Mouse (Mus musculus): Measurements from ENCODE around the gene Id3. TPM values are rescaled to one million over a fixed set of nuclear protein-coding genes. Genes with fewer than 3 reads are reported as not detected.
"Not testable (repeated sequence)": the region's sequence is repeated elsewhere in the genome, so short reads cannot be mapped to it uniquely, and the experiment has no call there.

Id3 gene
- total and polyA plus RNA-seq, 3 experiments: 56.8 to 120 (median 58.8) TPM

- H3K79me2 ChIP-seq (replicated peaks; ENCODE audit: control insufficient read depth, insufficient read depth, low read length): no peaks in the 10 kb centered on the region
- intact Hi-C loops (cut with DNase I): no loop called here
- TF ChIP-seq EP300 (IDR thresholded peaks at IDR 0.05; ENCODE audit: insufficient read depth, low read depth, low read length) (no peak), POLR2A (IDR thresholded peaks at IDR 0.05; ENCODE audit: insufficient read depth, low read depth, low read length) (no peak), CTCF (IDR thresholded peaks at IDR 0.05) (no peak)
- no peak overlapping the region for H3K27ac ChIP-seq
- DNase-seq: no peak
- no peaks in the 10 kb centered on the region for H3K27me3 ChIP-seq (ENCODE audit: control insufficient read depth, insufficient read depth, low read length)
- H3K9ac ChIP-seq (ENCODE audit: low read depth, low read length): no peak overlapping the region
- H3K36me3 ChIP-seq (ENCODE audit: control insufficient read depth, insufficient read depth, low read length): no peaks in the 10 kb centered on the region
- no peaks in the 10 kb centered on the region for H3K4me1 ChIP-seq (ENCODE audit: control insufficient read depth, insufficient read depth, low read length)
- WGBS: 53% methylated on average over 12 of the region's 12 CpGs
- no peak overlapping the region for H3K4me3 ChIP-seq
Measured at GRCm38 (mm10) chr4:136100396-136101070, 42.8 kb upstream of the Id3 start.

DNA sequence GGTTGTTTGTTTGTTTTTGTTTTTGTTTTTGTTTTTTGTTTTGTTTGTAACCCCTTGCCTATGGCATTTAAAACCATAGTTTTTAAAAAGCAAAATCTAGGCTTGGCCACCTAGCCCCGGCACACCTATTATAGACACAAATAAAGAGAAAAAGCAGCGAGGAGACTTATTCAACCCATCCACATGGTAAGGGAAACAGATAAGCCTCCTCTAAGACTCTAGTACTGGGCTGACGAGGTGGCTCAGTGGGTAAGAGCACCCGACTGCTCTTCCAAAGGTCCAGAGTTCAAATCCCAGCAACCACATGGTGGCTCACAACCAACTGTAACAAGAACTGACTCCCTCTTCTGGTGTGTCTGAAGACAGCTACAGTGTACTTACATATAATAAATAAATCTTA lies 41.5 kb upstream of the Id3 start:
- H3K4me3 ChIP-seq; H3K27ac ChIP-seq; H3K27me3 ChIP-seq (ENCODE audit: control insufficient read depth, insufficient read depth, low read length); intact Hi-C loops (cut with DNase I); H3K4me1 ChIP-seq (ENCODE audit: control insufficient read depth, insufficient read depth, low read length); DNase-seq; H3K79me2 ChIP-seq (replicated peaks; ENCODE audit: control insufficient read depth, insufficient read depth, low read length); H3K36me3 ChIP-seq (ENCODE audit: control insufficient read depth, insufficient read depth, low read length); H3K9ac ChIP-seq (ENCODE audit: low read depth, low read length): not testable (repeated sequence)
- 81% methylated on average over 4 of the region's 4 CpGs for WGBS

GRCm38 (mm10) chr4:136104590-136105337 lies 38.5 kb upstream of the Id3 start:
- 30% methylated on average over 18 of the region's 18 CpGs for WGBS
- H3K4me3 ChIP-seq: peak overlapping the region; percentile 22
- no peak overlapping the region for H3K9ac ChIP-seq (ENCODE audit: low read depth, low read length)
- peak overlapping the region; percentile 49 for H3K27ac ChIP-seq
- H3K27me3 ChIP-seq (ENCODE audit: control insufficient read depth, insufficient read depth, low read length): no peaks in the 10 kb centered on the region
- no peaks in the 10 kb centered on the region for H3K36me3 ChIP-seq (ENCODE audit: control insufficient read depth, insufficient read depth, low read length)
- H3K79me2 ChIP-seq (replicated peaks; ENCODE audit: control insufficient read depth, insufficient read depth, low read length): no peaks in the 10 kb centered on the region
- no peaks in the 10 kb centered on the region for H3K4me1 ChIP-seq (ENCODE audit: control insufficient read depth, insufficient read depth, low read length)
- no peak; the same call in 1 of the 2 replicates for TF ChIP-seq POLR2A (IDR thresholded peaks at IDR 0.05; ENCODE audit: insufficient read depth, low read depth, low read length)
- no peak for TF ChIP-seq CTCF (IDR thresholded peaks at IDR 0.05)
- no peak for TF ChIP-seq EP300 (IDR thresholded peaks at IDR 0.05; ENCODE audit: insufficient read depth, low read depth, low read length)
- peak; percentile 55 to 60 for DNase-seq
- intact Hi-C loops (cut with DNase I): no loop called here

- Histone ChIP-seq H3K4me1 (ENCODE audit: control insufficient read depth, insufficient read depth, low read length) (no peaks in the 10 kb centered on the region), H3K27ac (no peak overlapping the region), H3K79me2 (replicated peaks; ENCODE audit: control insufficient read depth, insufficient read depth, low read length) (no peaks in the 10 kb centered on the region), H3K27me3 (ENCODE audit: control insufficient read depth, insufficient read depth, low read length) (no peaks in the 10 kb centered on the region), H3K9ac (ENCODE audit: low read depth, low read length) (no peak overlapping the region), H3K4me3 (no peak overlapping the region), H3K36me3 (ENCODE audit: control insufficient read depth, insufficient read depth, low read length) (no peaks in the 10 kb centered on the region)
- no peak for DNase-seq
- TF ChIP-seq POLR2A (IDR thresholded peaks at IDR 0.05; ENCODE audit: insufficient read depth, low read depth, low read length) (no peak), EP300 (IDR thresholded peaks at IDR 0.05; ENCODE audit: insufficient read depth, low read depth, low read length) (no peak), CTCF (IDR thresholded peaks at IDR 0.05) (no peak)
- intact Hi-C loops (cut with DNase I): no loop called here
- 66% methylated on average over 7 of the region's 7 CpGs for WGBS
Measured at GRCm38 (mm10) chr4:136106880-136107301, 36.4 kb upstream of the Id3 start.

DNA sequence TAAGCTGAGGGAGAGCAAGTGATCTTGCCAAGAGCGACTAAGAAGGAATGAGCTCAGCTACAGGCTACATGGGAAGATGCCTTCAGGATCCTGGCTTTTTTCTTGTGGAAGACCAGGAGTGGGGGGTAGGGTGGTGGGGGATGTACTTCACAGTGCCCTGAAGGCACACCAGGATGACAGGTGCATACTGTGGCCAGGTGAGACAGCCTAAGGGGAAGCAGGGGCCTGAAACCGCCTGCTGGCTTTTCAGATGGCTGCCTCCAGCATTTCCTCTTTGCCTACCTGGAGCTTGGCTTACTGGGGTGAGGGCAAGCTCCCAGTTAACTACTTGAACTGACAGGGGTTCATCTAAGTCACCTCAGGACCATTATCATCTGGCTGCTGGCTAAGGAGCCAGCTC lies 34.1 kb upstream of the Id3 start:
- Histone ChIP-seq H3K4me3 (no peak overlapping the region), H3K27me3 (ENCODE audit: control insufficient read depth, insufficient read depth, low read length) (no peaks in the 10 kb centered on the region), H3K9ac (ENCODE audit: low read depth, low read length) (no peak overlapping the region), H3K27ac (no peak overlapping the region), H3K79me2 (replicated peaks; ENCODE audit: control insufficient read depth, insufficient read depth, low read length) (no peaks in the 10 kb centered on the region), H3K4me1 (ENCODE audit: control insufficient read depth, insufficient read depth, low read length) (no peaks in the 10 kb centered on the region), H3K36me3 (ENCODE audit: control insufficient read depth, insufficient read depth, low read length) (no peaks in the 10 kb centered on the region)
- WGBS: 88% methylated on average over 2 of the region's 2 CpGs
- TF ChIP-seq CTCF (IDR thresholded peaks at IDR 0.05) (no peak), EP300 (IDR thresholded peaks at IDR 0.05; ENCODE audit: insufficient read depth, low read depth, low read length) (no peak), POLR2A (IDR thresholded peaks at IDR 0.05; ENCODE audit: insufficient read depth, low read depth, low read length) (no peak)
- intact Hi-C loops (cut with DNase I): no loop called here
- DNase-seq: no peak
